Mouse (Mus musculus) frontal cortex, postnatal 14 days (tissue): ENCODE data around the gene Kif5c.

Source experiments
- DNase-seq, 2 experiments: peaks; one replicate each; pipeline ENCODE4 v3.0.0; 2022; ENCODE audit warnings: low spot score in 2 of 2

Kif5c gene

DNA sequence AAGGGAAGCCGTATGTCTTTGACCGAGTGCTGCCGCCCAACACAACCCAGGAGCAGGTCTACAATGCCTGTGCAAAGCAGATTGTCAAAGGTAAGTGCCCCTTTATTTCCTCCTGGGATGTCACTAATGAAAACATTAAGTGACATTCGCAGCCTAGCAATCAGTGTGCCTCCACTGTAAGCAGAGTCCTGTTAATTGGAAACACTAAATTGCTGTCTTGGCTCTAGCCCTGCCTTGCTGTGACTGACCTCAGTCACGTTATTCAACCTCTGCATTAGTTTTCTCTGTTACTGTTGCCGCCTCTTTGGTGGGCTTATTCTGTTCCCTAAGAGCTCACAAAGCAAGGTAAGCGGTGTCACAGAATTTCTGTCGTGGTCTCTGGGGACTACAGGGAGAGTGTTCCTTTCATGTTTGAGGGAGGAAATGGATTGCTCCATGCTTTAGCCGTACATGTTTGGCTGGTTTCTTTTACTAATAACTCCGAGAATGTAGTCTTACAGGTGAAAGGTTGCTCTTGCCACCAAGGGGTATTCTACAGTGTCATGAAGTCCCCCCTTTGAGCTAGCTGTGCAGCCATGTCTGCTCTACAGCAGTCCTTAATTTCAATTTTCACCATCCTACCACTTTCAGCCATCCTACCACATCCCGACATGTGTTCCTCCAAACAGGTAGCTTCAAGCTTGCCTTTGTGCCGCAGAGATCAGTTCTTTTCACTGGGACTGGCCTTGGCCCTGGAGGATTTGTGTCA lies 52.8 kb downstream of the Kif5c start:
- no peak for DNase-seq

DNA sequence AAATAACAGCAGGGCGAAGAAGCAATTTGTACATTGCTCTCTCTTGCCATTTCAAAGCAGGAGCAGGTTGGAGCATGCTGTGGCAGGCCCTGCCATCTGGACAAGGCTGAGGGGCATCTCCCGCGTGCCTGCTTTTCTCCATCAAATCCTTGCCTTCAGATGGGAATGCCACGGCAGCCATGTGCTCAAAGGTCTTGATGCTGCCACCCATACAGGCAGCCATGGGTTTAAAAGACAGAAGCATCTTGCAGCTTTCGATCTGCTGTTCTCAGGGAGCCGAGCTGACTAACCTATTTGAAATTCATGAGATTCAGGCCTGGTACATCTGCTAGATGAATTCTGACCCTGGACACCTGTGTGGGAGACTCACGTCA lies 53.4 kb downstream of the Kif5c start:
- DNase-seq, result no peak

DNA sequence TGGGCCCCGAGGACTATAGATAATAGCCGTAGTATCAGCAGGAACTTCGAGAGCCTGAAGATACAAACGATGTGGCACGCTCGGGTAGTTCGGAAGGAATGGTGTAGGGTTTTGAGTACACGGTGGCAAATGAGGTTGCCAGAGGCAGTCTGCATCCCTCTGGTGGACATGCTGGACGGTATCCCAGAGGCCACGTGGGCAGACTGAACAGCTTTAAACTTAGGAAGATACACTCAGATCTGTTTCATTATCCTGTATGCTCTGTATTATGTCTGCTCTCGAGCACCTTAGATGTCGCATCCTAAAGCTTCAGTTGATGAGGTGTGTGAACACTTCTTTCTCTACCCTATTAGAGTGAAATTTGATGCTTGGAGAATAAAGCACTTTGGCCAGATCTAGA lies 56.9 kb downstream of the Kif5c start:
- DNase-seq, result no peak

DNA sequence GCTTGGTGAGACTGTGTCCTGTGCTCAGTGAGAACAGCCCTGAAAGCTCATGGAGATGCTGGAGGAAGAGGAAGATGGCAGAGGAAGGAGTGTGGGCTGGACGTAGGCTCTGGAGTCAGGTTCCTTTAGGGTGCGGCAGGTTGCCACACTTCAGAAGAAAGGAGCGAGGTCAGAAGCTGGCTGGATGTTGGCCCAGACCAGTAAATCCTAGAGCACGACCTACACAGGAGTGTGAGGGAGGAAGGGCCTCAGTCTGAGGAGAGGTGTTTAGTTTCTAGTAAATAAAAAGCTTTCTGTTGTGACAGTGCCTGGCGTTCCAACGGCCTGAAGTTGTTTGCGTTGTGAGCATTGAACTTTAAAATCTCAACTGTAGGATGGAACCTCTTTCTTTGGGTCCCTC lies 59.3 kb downstream of the Kif5c start:
- DNase-seq, result no peak

DNA sequence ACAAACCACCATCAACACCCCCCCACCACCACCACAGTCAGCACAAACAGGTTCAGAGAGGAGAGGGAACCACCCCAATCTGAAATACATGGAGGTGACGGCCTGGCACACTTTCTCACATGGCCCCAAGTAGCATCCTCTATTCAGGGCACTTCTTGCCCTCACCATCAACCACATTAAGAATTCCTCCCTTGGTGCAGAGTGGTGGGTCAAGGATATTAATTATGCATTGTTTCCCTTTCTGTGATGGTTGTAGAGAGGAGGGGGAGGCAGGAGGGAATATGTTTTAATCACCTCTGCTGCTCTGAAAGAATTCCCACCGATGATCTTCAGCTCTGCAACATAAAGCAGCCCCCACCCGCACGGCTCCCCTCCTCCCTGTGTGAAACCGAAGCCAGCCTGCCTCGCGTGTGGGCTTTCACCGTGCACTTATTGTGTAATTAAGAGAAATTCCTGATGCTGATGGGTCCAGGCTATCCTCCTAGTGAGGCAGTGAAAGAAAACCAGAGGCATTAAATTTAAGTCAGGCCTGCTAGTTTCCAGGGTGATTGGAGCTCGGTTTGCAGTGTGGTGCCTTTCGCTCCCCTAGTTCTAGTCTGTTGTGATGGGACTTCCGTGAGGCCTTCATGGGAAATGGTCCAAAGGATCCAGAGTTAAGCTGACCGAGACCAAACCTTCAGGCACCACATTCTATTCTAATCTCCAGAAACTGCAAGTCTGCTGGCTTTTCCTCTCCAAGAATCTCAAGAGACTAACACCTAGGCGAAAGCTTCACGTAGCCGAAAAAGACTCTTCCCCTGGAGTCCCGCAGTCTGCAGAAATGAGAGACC lies 60.3 kb downstream of the Kif5c start:
- no peak for DNase-seq

DNA sequence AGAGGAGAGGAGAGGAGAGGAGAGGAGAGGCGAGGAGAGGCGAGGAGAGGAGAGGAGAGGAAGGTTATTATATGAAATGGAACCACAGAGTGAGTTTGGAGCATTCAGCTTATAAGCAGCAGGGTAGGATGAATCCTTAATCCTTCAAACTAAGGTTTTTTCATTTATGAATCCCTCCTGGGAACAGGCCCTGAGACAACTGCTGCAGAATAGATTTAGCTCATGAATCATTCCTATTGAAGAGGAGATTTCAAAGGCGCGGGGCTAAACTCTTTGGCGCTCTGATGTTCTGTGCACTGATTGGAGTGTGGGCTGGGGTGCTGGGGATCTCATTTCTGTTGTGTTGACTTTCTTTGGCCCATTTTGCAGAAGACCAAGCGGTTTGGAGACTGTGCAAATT lies 63.7 kb downstream of the Kif5c start:
- DNase-seq, result no peak

DNA sequence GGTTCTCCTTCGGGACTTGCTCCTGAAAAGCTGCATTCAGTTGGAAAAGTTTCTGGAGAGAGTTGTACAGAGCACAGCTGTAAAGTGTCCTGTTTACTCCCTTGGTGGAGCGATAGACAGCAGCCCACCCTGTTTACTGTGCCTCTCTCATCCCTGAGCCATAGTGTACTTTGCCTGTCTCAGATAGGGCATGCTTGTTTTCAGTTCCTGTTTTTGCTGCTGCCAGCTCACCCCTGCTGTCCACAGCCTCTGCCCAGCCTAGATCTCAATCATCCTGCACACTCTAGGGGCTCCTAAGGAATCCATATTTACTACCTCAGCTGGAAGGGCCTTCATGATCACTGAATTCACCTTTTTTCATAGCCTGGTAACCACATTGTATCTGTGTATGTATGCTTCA lies 65.7 kb downstream of the Kif5c start:
- no peak for DNase-seq

DNA sequence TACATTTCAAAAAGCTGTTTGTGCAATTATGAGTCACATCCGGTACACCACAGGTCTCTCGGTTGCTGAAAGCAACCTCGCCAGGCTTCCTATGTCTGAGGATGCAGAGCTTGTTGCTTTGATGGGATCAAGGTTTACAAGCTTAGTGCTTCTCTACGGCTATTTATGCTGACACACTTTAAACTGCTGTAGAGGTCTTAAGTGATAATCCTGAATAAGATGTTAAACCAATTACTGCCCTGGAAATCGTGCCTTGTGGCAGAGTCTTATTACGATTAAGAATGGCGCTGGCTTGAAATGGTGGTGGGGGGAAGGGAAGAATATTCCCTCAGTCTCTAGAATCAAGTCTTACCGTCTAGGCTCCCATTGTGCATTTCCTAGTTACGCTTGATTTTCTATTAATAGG lies 71.3 kb downstream of the Kif5c start:
- DNase-seq, result no peak

DNA sequence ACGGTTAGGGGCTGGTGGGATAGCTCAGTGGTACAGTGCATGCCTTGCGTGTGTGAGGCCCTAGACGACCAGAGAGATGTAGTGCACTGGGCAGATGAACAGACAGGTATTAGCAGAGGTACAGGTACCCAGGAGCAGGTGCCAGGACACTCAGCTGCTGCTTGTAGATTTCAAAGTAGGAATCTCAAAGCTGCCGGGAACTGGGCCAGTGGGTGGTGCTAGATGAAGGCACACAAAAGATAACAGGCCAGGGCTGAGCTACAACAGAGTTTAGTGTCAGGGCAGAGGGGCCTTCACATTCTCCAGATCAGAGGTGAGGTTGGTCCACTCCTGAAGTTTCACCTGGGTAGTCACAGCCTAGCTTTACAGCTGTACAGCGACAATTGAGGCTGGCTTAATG lies 72.3 kb downstream of the Kif5c start:
- DNase-seq, result no peak

DNA sequence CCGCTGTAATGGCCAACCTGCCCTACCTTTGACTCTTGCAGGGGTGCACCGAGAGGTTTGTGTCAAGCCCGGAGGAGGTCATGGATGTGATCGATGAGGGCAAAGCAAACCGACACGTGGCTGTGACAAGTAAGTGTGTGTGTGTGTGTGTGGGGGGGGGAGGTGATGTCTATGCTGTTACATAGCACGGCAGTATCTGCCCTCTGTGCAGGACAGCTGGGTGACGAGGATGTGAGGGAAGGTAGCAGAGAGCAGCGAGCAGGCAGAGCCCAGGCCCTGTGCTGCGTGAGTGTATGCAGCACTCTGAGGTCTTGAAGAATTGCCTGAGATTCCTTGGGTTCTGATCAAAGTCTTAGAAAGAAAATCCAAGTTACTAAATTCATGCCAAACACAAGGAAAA lies 75.6 kb downstream of the Kif5c start:
- no peak for DNase-seq

DNA sequence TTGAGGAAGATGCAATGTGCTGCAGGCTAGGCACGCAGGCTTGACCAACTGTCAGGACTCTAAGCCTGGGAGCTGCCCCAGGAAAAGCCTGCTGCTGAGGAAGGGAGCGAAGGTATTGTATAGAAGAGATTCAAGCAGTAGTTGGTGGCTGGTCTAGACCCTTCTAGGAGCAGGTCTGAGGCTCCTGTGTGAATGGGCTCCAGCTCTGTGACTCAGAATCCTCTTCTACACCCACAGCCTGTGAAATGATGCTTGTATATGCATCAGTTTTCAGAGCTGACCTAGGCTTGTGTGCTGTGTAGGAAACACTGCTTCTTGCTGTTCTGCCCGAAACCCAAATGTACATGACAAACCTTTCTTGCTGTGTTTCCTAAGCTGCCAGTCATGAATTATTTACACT lies 76.4 kb downstream of the Kif5c start:
- no peak for DNase-seq

DNA sequence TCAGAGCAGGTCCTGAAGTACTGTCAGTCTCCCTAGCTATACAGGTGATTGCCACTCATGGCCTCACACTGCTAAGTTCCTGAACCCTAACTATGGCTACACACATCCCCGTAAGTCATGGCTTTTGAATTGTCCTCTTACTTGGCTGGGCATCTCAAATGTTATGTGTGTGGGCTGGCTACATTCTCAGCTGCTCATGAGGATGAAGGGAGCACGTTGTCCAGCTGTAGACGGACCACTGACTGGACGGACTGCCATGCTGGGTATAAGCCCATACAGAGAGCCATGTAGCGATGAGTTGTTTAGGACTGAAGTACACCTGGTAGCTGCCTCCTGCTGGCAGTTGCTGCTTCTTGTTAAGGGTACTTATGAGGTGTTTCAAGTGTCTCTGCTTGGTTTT lies 79.8 kb downstream of the Kif5c start:
- no peak for DNase-seq

DNA sequence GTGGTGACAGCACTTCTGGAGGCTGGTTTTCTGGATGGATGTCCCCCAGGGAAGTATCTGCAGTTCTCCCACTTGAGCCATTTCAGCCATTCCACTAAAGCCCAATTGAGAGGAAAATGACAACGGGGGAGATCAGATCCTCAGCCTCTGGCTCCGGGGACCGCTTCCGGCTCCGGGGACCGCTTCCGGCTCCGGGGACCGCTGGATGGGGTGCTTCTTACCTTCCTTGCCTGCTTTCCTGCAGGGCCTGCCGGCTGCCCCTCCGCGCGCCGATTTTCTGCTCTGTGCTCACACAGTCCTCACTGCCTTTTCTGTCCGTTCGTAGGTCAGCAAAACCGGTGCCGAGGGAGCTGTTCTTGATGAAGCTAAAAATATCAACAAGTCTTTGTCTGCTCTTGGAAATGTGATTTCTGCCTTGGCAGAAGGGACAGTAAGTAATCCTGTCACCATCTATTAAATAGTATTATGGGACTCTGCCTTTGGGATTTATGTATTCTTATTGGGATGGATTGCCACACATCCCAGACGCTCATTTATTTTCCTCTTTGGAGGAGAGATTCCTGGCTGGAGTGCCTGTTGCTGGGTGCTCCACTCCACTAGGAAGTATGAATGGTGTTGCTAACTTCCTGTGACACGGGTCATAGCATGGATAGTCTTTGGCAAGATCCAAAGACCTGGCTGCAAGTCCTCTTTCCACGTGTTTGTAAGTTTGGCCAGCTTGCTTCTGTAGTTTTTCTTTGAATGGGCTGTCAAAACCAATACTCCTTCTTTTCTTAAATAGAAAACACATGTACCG lies 81.3 kb downstream of the Kif5c start:
- no peak for DNase-seq

DNA sequence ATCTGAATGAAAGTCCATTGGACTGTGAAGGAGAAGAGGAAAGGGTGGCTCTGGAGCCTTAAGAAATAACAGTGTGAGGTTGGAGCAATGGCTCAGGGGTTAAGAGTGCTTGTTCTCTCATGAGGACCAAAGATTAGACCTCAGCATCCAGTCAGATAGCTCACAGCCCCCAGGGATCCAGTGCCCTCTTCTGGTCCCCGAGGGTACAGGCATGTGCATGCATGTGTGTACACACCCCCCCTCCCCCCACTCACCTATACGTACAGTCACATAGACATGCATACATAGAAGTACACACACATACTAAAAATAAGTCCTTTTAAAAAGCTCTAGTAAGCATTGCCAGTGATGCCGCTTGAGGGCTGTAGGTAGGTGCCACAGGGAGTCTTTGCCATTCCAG lies 91.1 kb downstream of the Kif5c start:
- DNase-seq, result no peak

DNA sequence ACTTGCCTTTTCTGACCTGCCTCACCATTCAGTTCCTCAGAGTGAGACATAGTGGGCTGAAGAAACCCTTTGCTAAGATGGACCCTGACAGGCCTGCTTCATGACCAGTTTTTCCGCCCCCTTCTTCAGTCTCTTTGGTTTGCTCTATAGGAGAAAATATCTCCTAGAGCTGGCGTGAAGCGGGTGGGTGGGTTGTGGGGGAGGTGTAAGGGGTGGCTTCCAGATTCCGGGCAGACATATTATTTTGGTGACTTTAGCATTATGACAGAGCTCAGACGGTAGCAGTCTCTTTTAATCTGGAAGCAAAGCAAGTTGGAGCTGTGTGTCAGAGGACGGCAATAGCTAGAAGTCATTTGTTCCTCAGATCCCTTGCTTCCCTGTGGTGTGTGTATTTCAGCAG lies 92.6 kb downstream of the Kif5c start:
- no peak for DNase-seq

DNA sequence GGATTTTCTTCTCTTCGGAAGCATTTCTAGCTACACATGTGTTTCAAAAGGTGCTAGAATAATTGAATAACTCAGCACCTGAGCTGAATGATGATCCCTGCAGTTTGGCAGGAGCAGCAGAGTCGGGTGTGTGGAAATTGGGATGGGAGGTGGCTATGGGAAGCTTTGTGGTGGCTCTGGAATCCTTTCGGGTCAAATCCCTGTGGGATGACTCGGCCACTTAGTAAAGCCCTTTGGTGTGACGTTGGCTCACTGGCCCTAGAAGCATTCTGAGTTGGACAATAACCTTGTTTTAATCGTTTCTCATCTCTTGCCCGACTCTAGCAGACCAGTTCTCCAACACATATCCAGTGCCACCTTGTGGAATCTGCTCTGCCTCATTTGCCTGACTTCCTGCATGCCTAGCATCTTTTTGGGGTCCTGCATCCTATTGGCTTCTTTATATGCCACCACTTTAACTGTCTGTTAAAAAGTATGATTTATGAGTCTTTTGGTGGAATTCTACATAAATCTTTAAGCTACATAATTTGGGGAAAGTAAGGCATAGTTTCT lies 93.3 kb downstream of the Kif5c start:
- no peak for DNase-seq

DNA sequence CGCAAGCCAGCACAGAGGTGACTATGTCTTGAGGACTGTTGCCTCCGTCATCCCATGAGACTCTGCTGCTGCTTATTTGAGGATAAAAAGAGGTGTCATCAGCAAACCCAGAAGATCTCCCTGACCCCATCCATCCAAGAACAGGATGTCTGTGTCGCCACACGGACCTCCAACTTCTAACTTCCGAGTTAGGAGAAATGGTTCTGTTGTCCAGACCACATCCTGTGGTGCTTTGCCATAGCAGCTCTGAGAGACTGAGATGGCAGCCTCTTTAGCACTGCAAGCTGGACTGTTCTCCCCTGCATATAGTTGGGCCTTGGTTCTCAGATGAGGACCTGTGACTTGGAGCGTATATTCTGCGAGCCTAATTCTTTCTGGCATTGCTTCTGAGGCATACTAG lies 97.4 kb downstream of the Kif5c start:
- DNase-seq, result no peak

DNA sequence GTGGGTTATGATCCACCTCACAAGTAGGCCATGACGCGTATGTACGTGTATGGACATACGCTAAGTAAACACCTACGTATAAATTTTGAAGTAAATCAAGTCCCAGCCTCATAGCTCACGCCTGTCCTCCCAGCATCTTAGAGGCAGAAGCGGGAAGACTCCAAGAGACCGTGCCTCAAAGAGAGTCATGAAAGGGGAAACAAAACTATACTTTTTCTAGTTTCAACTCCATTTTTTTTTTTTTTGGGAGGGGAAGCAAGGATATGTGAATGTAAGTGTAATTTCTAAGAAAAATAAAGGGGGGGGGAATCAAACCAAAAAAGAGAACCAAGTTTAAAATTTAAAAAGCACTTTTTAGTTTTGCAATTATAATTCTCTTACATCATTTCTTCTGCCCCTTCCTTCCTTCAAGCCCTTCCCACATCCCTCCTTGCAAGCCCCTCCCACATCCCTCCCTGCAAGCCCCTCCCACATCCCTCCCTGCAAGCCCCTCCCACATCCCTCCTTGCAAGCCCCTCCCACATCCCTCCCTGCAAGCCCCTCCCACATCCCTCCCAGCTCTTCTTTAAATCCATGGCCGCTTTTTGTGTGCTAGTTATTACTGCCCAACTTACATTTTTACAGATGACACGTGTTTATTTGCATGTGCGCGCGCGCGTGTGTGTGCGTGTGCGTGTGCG lies 98.5 kb downstream of the Kif5c start:
- no peak for DNase-seq

DNA sequence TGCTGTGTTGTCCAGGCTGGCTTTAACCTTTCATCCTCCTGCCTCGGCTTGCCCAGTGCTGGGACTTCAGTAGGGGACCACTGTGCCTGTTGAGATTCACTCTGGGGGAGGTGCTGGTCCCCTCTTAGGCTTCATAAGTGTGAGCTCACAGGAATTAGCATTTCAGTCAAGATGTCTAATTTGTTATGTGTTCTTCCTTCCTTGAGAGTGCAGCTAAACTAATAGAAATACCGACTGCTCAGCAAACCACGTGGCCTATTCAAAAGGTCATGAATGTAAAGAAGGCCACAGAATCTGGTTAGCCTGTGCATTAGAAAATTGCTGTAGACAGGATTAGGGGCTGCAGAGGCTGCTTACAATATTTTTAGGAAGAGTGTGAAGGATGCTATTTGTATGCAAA lies 99.4 kb downstream of the Kif5c start:
- no peak for DNase-seq

DNA sequence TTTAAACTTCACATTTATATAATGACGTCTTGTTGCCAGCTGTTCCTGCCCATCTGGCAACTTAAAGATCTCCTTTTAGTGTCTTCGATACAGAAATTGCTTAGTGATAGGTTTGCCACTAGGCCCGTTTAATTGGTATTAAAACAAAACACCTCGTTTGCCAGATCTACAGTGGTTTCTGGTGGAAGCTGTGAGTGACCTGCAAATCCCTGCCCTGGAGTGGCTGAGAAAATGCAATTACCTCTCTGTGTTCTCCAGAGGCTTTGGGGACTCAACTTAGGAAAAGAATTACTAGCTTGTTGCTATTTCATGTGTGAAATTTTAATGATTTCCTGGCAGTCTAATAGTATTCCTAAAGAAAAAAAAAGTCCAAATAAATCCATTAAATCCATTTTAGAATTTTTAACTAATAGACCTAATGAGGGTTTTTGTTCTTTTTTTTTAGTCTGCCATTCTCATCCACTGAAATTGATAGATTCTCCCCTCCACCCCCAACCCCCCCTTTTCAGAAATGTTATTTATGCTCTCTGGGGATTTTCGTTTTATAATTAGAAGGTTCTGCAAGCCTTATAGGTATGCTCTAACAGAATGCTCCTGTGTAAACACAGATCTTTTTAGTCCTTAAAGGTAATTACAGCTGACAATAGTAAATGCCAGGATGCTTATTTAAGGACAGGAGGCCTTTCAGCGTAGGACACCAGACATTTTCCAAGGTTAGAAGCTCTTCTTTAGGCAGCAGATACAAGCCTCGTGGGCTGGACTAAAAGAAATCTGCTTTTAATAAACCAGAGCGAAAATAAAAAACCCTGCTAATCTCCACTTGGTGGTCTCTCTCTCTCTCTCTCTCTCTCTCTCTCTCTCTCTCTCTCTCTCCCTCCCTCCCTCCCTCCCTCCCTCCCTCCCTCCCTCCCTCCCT lies 100.1 kb downstream of the Kif5c start:
- DNase-seq, result no peak

DNA sequence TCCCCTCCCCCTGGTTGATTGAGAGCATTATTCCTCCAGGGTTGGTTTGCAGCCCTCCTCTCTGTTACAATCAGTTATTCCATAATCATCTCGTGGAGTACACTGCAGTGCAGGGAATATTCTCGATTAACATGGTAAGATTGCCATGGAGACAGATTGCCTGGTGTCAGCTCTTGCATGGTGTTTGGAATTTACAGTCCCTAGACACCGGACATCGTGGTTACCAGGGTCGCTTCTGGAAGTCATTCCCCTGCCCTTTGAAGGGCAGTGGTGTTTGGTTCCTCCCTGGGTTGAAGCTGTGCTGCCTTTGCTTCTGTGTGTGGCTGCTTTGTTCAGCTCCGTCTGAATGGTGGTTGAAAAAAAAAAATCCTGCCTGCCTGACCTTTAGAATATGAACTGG lies 100.8 kb downstream of the Kif5c start:
- DNase-seq, result no peak
